Mouse (Mus musculus) skeletal muscle tissue, adult 2 months (tissue): ENCODE measurements around the gene Mrgpre.

Experiments
- DNase-seq: peaks from one replicate; pipeline ENCODE4 v3.0.0-alpha.2; 2012; ENCODE audit warnings: low read depth, low spot score

Gene Mrgpre

GRCm38 (mm10) chr7:143739511-143740461 is 44.5 kb downstream of the Mrgpre start:
- peak; percentile 74 for DNase-seq

DNA sequence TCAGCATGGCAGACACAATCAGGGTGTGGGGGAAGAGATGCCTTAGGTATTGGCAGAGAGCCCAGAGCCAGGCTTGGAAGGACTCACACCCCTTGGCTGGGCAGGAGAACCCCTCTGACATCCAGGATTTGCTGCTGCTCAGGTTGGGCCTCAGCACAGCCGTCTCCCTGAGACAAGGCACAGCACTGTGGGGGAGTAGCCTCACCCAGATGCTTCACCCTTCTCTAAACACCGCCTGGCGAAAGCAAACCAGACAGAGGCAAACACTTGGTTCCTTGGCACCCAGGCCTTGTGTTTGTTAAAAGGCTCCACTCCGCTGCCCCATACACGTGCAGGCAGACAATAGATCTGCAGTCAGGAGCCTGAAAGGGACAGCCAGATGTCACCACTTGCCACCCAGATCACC is 45.7 kb downstream of the Mrgpre start:
- no peak for DNase-seq

- no peak for DNase-seq
These were observed 46.1 kb downstream of the Mrgpre start for GRCm38 (mm10) chr7:143738194-143738593.

GRCm38 (mm10) chr7:143733746-143734145 is 50.6 kb downstream of the Mrgpre start:
- no peak for DNase-seq

DNA sequence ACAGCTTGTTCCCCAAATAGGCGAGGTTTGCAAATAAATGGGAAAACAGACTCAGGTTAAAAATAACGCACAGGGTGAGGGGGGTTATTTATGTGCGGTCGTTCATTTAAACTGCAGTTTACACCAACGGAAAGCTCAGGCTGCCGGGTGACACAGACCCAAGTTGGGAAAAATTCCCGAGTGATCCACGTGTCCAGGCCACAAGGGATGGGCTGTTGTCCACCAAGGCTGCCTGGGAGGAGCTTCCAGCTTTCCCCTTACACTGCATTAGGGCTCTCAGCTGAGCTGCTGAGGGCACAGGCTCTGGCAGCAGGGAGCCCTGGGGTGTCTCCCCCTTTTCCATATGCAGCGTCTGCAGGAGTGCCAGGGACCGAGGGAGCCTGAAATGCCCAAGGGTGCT is 54.4 kb downstream of the Mrgpre start:
- peak; percentile 31 for DNase-seq
